Mouse (Mus musculus): ENCODE data around the gene Mob3a.
A peak's percentile ranks its signal among the peaks of the same experiment; 100 is the strongest.

Mob3a gene

DNA sequence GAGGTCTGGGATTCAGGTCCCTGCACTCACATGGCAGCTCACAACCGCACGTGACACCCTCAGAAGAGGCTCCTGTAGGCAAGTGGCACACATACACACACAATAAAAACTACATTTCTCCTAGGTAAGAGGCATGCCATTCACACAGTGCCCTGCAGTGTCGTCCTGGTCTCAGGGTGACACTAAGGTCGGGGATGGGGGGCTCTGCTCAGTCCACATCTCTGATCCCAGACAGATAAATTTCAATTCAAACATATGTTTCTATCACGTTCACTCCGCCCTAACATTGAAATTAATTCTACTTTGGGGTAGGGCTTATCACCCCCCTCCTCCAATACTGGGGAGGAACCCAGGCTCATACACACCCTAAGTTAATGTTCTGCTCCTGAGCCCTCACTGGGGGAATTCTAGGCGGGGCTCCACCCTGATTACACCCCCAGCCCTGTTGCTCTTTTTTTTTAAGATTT, 1.7 kb downstream of the Mob3a start:
- no peak for DNase-seq (ENCODE audit: low spot score in 2 of 2)

DNA sequence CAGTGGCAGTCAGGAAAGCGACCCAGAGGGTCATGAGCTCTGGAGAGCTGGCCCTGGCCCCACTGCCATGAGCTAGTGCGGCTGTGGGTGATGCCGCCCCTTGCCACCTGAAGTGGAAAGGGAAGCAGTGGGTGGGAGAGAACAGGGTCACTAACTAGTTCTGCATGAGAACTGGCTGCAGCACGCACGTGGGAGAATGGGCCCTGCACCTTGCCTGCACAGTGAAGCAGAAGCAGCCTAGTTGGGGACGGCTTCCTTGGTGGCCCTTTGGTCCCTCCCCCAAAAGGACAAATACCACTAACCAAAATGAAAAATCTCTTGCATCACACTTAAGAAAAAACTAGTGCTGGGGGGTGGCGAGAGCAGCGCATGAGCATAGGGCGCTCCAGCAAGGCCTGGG, 3.2 kb downstream of the Mob3a start:
- no peak for DNase-seq (ENCODE audit: low spot score in 2 of 2)

DNA sequence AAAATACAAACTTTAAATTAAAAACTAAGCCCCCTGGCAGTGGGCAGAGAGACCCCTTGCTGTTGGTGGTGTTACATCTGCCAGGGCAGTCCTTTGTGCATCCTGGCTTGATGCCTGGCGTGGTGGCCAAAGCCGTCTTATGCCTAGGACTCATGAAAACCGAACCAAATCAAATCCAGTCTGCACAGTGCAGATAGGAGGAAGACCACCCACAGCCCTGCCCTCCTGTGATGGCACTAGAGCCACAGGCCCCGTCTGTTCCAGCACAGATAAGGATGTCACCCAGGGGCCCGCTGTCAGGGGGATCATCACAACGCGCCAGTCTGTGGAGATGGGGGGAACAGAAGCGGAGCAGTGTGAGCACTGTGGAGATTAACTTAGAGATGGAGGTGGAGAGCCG, 4.0 kb downstream of the Mob3a start:
- no peak for DNase-seq (ENCODE audit: low spot score in 2 of 2)

DNA sequence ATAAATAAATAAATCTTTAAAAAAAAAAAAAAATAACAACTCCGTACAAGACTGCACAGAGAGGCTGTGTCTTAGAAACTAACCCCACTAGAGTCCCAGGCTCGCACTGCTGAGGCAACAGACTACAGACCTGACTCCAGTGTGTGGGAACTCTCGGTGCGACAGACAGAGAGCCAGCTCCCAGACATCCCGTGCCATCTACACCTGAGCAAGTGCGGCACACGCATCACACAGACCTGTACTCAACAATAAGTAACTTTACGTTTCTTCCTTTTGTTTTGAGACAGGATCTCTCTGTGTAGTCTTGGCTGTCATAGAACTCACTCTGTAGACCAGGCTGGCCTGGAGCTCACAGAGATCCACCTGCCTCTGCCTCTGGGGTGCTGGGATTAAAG, 4.4 kb downstream of the Mob3a start:
- no peak for DNase-seq (ENCODE audit: low spot score in 2 of 2)

DNA sequence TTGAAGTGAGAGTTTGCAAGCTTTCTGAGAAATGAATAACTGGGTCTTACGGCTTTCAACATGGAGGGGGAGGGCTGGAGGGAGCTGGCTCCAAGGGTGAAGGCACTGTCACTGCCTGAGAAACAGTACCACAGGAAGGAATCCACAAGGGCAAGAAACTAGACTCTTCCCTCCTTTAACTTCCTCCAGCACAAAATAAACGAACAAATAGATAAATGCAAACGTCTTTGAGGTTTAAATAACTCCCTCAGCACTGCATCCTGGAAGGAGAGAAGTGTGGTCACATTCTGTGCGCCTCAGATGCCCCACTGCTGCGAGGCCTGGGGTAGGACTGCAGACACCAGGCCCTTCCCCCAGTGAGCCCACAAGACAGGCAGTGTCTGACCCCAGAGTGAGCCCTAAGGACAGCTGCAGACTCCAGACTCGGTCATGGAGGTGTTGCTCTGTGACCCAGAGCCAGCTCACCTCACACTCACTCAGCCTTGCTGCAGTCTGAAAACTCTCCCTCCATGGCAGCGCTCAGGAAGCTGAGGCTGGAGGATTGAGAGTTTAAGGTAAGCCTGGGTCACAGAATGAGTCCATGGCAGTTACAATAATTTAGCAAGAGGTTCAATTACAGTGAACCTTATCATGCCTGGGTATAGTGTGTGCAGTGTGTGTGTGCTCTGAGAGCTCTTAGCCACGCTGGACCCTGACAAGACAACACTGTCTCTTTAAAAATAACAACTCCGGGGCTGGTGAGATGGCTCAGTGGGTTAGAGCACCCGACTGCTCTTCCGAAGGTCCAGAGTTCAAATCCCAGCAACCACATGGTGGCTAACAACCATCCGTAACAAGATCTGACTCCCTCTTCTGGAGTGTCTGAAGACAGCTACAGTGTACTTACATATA, 5.0 kb downstream of the Mob3a start:
- no peak for DNase-seq (ENCODE audit: low spot score in 2 of 2)

DNA sequence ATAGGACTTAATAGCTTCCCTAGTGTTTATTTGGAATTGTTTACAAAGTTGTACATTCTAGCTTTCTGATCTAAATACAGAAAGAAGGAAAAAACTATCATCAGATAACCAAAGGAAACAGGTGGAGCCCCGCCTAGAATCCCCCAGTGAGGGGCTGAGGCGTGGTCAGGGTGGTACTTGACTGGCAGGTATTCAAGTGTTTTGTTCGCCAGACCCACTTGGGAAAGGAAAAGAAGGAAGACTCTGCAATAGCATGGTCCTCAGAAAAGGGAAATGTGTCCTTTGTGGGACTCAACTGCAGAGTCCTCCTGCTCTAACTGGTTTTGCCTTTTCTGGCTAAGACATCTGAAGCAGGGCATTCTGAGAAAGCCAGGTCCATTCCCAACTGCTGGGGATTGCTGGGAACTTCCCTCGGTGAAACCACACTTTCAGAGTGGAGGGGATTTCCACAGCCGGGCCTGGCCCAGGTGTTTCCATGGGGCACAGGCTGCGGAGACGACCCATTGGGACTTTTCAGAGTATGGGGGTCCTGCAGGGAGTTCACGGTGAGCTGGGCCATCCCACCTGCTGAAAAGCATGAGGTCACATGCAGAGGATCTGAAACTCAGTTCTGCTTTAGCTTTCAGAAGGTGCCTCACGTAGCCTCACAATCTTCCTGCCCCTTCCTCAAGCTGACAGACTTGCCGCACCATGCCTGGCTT, 5.8 kb downstream of the Mob3a start:
- DNase-seq (ENCODE audit: low spot score in 2 of 2), result no peak

DNA sequence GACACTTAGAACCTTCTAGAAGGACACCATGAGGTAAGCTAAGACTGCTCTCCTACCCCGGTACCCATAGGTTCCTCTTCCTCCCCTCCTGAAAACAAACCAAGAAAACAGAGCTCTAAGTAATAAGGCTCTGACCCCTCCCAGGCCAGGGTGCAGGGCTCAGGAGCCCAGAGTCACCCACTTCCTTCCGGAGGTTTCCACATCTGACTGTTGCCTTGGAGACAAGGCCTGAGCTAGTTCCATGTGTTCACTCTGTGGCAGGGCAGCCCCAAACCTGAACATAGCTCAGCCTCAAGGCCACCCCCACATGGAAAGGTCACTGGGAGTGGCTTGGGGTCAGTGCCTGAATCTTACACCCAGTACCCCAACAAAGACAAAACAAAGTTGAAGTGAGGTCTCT, 6.6 kb downstream of the Mob3a start:
- DNase-seq (ENCODE audit: low spot score in 2 of 2), result peak; percentile 61 to 85

DNA sequence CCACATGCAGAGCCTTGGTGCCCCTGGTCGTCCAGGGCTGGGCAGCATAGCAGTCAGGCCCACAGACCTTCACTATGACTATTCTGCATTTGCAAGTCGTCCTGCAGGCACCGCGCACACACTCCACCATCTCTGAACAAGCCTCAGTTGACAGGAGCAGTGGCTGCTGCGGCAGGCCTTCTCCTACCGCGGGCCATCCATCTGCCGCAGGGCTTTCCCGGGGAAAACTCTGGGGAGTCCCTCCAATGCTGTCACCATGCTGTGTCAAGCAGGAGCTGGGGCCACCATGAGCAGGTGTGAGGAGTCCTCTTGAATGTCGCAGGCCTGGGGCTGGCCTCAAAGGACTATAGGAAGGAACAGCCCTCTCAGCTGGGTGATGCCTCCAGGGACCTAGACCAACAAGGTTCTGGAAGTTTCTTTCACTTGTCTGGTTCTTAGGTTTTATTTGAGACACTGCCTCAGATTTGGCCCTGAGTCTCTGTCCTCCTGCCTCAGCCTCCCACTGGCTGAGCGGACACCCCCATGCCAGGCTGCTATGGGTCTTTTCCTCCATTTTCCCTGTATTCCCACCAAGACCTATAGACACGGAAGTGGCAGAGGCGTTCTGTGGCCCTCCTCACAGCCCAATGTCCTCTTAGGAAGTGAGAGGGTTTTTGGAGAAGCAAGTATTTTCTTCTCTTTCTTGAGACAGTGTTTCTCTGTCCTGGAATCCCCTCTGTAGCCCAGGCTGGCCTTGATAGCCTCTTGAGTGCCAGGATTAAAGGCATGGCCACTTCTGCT, 7.4 kb downstream of the Mob3a start:
- no peak for DNase-seq (ENCODE audit: low spot score in 2 of 2)

DNA sequence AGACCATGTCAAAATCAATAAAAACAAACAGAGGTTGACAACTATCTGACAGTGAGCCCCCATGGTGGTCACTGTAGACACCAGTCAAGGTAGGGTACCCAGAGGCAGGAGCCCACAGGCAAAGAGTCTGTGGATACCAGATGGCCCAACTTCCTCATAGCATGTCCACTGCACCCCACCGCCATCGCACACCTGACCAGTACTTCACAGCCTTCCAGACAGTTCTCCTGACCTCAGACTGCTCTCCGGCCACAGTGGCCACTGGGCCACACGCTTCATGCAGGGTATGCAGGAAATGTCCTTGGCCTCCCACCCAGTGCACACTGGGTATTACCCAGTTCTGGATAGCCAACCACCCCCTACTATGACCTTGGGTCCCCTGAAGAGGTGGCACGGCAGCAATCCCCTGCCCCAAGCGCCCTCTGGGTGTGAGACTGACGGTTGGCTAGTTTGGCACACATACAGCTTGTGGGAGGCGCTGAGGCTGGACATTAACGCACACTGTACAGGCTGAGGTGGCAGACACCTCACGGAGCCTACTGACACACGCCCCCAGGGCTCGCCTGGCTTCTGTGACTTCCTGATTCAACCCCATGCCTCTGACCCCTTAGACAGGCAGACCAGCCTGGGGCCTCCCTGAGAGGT, 8.3 kb downstream of the Mob3a start:
- no peak for DNase-seq (ENCODE audit: low spot score in 2 of 2)

DNA sequence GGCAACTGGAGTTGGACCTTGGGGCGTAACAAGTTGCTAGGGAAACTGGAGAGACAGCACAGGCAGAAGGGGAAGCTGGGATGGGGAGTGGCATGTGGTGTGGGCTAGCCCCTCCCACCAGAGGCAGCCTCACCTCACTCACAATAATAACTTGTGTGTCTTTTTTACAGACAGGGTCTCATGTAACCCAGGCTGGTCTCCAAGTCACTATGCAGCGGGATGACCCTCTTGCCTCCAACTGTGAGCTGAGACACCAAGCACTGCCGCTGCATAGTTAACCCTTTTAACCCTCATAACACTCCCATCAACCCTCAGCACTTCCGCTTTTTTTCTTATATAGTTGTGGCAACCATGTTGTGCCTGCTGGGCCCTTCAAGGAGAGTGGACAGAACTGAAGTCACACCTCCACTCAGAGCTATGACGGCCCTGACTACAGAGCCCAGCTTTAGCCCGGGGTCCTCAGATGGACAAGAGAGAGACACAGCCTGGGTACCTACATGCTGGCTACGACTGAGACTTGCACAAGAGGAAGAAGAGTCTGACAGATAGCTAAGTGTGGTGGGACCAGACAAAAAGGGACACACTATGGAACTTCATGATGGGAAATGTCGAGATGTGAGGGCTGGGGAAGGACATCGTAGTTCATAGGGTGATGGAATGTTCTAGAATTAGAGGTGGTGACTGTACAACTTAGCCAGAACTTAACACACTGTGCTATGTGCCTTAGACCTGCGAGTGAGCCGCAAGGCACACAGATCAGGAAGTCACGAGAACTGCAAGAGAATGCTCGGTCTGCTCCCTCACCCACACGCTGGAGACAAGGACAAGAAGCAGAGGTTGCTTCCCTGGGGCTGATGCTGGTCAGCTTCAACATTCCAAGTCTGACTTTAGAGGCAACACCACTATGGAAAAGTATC, 9.3 kb downstream of the Mob3a start:
- no peak for DNase-seq (ENCODE audit: low spot score in 2 of 2)

DNA sequence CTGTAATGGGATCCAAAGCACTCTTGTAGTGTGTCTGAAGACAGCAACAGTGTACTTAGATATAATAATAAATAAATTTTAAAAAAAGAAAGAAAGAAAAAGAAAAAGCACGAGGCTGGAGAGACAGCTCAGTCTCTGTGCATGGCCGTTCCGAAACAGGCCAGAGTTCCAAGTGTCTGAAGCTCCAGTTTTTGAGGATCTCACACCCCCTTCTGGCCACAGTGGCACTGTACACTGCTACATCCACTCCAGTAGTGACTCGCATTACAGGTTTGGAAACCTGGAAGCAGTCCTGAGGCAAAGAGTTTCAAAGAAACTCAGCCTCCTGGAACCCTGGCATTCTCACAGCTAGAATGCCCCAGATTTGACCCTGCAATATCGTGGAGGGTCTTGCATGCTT, 13.9 kb downstream of the Mob3a start:
- peak in 1 of 2 experiments; percentile 78 for DNase-seq (ENCODE audit: low spot score in 2 of 2)

DNA sequence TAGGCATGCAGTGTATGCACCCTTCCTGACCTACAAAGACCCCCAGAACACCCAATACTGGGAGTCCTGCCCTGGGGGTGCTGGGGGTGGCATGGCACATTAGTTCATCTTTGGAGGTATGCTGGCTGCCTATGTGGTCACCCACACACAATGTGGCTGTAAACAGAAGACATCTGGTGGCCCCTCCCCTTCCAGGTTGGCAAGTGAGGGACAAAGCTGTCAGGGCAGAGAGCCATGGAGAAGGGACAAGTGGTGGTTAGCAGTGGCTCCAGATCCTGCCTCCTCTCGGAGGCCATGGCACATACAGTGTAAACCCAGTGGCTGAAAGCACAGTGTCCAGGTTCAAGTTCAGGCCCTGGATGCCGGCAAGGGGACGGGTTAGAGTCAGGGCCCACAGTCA, 15.2 kb downstream of the Mob3a start:
- DNase-seq (ENCODE audit: low spot score in 2 of 2), result no peak

DNA sequence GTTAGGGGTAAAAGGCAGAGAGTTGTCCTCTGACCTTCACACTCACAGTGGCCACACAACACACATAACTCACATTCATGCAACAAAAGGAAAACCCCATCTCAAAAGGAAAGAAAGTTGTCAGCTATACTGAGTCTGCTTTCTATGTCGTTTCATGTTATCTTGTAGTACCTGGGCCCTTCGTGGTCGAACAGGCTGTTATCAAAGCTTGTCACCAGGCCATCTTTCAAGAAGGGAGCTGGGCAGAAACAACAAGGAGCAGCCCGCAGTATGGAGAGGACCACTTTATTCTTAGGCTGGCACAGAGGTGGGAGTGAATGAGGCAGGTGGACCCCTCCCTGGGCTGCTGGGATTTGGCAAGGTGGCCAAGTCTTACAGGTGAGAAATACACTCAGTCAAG, 16.8 kb downstream of the Mob3a start:
- no peak for DNase-seq (ENCODE audit: low spot score in 2 of 2)

DNA sequence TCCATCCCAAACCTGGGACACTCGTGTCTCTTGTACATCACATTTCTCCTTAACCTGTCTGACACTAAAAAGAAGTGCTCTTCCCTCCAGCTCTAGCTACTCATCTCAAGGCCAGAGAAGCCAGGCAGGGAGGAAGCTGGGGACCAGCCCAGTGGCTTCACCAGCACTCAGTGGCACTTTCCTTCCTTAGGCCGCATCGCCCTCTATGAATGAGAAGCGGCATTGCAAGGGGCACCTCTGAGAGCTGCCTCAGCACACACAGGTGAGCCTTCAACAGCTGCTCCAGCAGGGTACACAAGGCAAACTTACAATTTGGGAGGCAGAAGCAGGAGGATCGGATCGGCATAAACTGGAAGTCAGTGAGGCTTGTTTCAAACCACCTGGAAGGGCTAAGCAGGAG, 17.6 kb downstream of the Mob3a start:
- DNase-seq (ENCODE audit: low spot score in 2 of 2), result peak in 1 of 2 experiments; percentile 60

DNA sequence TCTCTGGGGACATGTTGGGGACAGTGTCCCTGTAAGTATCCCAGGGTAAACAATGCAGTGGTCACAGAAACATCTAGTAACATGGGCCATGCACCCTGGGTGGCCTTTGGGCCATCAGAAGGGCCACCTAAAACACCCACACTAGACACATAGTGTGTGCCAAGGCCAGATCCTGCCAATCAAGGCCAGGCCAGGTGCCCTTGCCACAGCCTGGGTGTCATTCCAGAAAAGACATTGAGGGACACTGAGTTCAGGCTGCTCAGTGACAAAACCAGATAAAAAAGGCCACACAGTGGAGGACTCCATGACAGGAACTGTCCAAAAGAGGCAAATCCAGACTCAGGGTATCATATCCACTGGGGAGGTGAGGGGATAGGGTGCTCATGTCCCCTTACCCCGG, 18.1 kb downstream of the Mob3a start:
- no peak for DNase-seq (ENCODE audit: low spot score in 2 of 2)

DNA sequence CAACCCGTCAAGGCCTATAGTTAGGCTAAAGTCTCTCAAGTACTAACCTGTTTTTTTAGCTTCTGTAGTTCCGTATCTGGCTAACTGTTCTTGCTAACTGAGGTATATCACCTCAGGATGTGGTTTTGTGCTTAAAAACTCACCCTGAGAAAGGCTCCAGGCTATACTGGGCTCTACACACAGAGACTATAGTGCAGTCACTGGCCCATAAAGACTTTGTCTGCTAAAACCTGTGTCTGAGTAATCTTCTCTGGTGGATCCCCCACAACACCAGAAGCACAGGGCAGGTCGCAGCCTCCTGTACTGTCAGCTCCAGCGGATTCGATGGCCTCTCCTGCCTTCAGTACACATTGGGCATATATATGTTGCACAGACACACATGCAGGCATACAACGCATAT, 19.8 kb downstream of the Mob3a start:
- DNase-seq (ENCODE audit: low spot score in 2 of 2), result no peak

DNA sequence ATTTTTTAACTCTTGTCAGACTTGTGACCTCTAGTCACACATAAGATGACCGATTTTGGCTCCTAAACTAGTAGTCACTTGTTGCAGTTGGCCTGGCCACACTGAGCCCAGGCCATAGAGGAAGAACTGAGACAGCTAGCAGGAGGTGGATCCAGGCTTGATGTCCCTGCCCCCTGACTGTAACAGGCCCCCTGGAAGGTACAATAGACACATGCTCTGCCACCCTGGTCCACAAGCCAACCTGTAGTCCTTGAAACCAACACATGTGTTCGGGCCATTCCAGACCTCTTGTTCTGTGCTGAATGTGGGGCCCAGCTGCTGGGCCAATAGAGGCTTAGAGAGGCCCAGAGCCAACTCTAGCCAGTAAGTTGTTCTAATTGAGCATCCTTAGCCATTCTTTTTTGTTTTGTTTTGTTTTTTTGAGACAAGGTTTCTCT, 21.5 kb downstream of the Mob3a start:
- DNase-seq (ENCODE audit: low spot score in 2 of 2), result no peak

DNA sequence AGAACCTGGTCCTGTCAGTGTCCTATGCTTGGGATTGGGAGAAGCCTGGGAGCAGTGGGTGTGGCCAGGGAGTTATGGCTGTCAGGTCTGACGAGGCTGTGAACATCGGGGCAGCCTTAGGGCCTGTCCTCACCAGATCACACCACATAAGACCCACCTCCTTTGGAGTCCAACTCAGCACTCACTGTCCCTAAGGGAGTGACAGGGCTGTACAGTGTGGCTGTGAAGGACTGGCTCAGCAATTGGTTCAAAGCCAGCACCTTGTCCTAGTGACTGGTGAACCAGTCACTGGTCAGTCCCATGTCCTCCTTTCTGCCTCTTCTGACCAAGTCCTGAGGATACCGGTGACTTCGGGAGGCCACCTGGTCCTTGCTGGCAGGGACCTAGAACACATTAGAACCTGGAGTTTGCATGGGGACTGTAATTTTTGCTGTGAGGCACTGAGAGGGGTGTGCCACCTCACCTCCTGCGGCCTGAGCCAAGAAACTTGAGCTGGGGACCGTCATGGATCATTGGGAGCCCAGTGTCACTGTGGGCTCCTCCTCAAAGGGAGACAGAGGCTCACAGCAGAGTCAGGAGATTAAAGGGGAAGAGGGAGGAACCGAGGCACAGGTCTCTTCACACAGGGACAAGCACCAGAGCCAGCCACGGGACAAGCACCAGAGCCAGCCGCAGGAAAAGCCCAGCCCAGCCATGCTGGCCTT, 22.1 kb downstream of the Mob3a start:
- no peak for DNase-seq (ENCODE audit: low spot score in 2 of 2)

DNA sequence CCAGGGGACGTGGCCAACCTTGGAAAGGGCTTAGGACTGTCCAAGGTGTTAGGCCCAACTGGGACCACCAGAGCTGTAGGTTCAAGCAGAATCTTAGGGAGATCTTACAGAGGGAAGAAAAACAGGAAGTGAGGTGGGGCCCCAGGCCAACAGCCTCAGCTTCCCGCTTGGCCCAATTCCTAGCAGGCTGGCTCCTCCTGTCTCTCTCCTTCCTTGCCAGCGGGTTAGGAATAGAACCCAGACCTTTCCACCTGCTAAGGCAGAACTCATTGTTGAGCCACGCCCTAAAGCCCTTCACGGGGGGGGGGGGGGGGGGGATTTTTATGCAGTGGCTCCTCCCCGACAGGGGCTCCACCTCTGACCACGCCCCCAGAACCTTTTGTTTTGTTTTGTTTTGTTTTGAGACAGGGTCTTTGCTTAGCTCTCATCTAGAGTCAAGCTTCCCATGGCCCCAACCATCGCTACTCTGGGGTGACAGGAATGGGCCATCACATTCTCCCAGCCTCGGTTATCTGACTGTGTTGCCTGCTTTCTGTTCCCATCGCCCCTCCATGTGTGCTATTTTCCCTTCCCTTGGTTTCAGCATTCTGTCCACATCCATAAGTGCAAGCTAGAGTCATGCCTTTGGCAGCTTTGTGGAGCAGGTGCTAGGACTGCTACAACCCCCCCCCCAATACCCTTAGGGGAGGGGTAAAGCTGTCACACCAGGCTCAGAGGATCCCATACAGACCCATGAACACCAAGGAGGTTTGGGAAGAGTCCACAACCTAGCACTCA, 23.0 kb downstream of the Mob3a start:
- no peak for DNase-seq (ENCODE audit: low spot score in 2 of 2)

Data from heart, adult 9 months (tissue).